Mouse (Mus musculus): ENCODE results near the gene Alg14.

DNA sequence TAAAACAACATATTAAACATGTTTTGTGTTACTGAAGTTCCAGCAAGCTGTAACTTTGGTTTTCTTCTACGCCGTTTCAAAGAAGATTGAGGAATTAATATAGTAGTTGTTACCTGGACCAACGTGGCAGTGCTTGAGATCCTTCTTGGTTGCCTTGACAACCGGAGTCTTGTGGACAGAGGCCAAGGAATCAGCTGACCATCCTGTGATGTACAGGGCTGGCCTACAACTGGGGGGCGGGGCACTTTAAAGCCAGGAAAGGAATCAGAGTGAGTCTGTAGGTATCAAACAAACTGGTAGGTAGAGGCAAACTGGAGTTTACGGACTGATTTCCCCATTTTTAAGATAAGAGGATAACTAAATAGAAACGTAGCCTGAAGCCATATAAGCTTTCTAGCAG lies 67.7 kb downstream of the Alg14 start:
- TF ChIP-seq CTCF (IDR thresholded peaks at IDR 0.05; ENCODE audit: low read depth, low read length) (no peak), POLR2A (IDR thresholded peaks at IDR 0.05; ENCODE audit: insufficient read depth, low read length) (no peak), EP300 (IDR thresholded peaks at IDR 0.05; ENCODE audit: insufficient read depth, low read depth, low read length) (no peak)
